In the genomic region with DNA sequence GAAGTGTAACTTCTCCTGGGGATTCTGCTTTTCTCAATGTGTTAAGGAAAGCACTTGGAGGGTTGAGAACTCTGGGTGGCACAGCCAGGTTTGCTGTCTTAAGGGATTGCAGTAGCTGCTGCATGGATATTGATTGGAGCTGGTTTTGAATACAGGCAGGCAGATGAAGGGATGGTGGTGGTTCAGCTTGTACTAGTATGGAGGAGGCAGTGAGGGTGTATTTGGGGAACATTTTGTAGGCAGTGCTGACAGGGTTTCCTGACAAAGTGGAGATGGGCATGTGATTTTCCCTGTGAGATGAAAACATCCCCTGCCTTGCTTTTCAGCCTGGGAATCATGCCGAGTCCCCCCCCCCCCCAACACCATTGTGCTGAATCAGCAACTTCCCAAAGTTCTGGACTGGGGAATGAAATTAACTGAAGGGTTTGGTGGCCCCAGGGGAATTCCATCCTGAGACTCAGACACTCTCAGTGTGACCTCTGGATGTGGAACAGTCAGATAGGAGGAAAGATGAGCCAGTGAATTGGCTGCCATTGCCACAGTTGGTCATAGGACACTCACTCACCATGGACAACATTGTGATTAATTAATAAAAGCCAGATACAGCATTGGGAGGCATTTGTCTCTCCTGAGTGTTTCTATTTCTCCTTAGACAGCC, we compare ENCODE assay signal across 13 mouse cellular contexts.
"Had no signal": no experiment of that assay in that cellular context is flagged by ENCODE, and none has a peak within 500 bp of the region (broad histone marks: within the 10 kb centered on the region; RNA-seq: fewer than 3 reads in every experiment).

No protein-coding gene starts in this region.

- H3K36me3 ChIP-seq: kidney, embryonic 15.5 days; limb, embryonic 13.5 days; neural tube, embryonic 13.5 days; stomach, embryonic 15.5 days had no signal

- H3K27ac ChIP-seq: kidney, embryonic 15.5 days; limb, embryonic 13.5 days; liver, embryonic 14.5 days; neural tube, embryonic 13.5 days; stomach, embryonic 15.5 days had no signal

- H3K9ac ChIP-seq: kidney, embryonic 15.5 days; limb, embryonic 13.5 days; liver, embryonic 14.5 days; neural tube, embryonic 13.5 days; stomach, embryonic 15.5 days had no signal

- DNase-seq: kidney, adult 2 months; kidney, postnatal 36 days; left cerebral cortex, postnatal 4 days; lung, adult 18-20 months; lung, postnatal 36 days; midbrain, embryonic 14.5 days; right cerebral cortex, postnatal 14 days; thymus, postnatal 36 days had no signal

- H3K4me1 ChIP-seq: limb, embryonic 13.5 days; neural tube, embryonic 13.5 days; stomach, embryonic 15.5 days had no signal

- H3K27me3 ChIP-seq: kidney, embryonic 15.5 days; limb, embryonic 13.5 days; neural tube, embryonic 13.5 days; stomach, embryonic 15.5 days had no signal

- H3K4me3 ChIP-seq: kidney, embryonic 15.5 days; limb, embryonic 13.5 days; neural tube, embryonic 13.5 days; stomach, embryonic 15.5 days had no signal

- H3K4me2 ChIP-seq: kidney, embryonic 15.5 days; limb, embryonic 13.5 days; neural tube, embryonic 13.5 days; stomach, embryonic 15.5 days had no signal

- H3K9me3 ChIP-seq: kidney, embryonic 15.5 days; limb, embryonic 13.5 days; neural tube, embryonic 13.5 days; stomach, embryonic 15.5 days had no signal
